Mouse (Mus musculus) thymus, adult 2 months (tissue): ENCODE measurements around the gene Atg4b.

Source experiments
- CTCF ChIP-seq: fragments of 200-500 bp; IDR thresholded peaks from 2 replicates; pipeline ENCODE4 v1.5.1; 2012; ENCODE audit warnings: mild to moderate bottlenecking, control low read depth, low read length, moderate library complexity, borderline replicate concordance; ENCODE audit not compliant: control insufficient read depth, poor library complexity, insufficient read depth; ENCODE audit errors: extremely low read depth
- POLR2A ChIP-seq: fragments of 200-500 bp; IDR thresholded peaks from 2 replicates; pipeline ENCODE4 v1.6.1; 2012; ENCODE audit warnings: mild to moderate bottlenecking, low read length, control low read depth, moderate library complexity; ENCODE audit not compliant: control insufficient read depth, poor library complexity, insufficient read depth; ENCODE audit errors: extremely low read depth

DNA sequence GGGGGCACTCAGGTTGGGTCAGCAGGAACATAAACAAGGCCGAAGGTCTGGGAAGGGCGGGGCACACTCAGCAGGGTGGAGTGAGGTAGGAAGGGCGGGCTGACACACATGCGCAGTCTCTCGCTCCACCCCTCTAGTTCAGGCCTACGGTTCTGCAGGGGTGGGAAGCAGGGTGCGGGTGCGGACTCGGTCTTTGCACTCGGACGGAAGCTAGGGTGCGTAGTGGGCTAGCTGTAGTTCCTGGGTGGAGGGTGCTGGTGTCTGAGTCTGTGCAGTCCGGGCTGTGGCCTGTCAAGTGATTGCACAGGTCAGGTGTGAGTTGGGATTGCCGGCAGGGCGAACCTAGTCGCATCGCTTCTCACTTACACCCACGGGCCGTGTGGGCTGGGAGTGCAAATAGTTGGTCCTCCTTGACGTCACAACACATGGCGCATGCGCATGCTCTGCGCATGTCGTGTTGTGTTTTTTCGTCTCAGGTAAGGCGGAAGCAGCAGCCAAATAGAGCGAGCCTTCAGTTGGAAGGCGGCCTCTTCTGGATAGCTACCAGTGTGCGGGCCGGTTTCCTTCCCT is 73.9 kb downstream of the Atg4b start:
- peak; percentile 91 for TF ChIP-seq POLR2A
- TF ChIP-seq CTCF, result no peak
